Mouse (Mus musculus) kidney, embryonic 14.5 days (tissue): ENCODE results near the gene Slc1a1. TPM values are rescaled to one million over a fixed set of nuclear protein-coding genes. Genes with fewer than 3 reads are reported as not detected.

Experiments
- ATAC-seq: fragments of 200-750 bp; cut with Nextera tagmentation; 2 replicates; pipeline ENCODE4 v1.8.0; 2017; ENCODE audit warnings: moderate number of reproducible peaks, mild to moderate bottlenecking, moderate TSS enrichment, moderate library complexity; ENCODE audit not compliant: low FRiP score, low TSS enrichment
- H3K27ac ChIP-seq: fragments of 300-500 bp; sonication (generic); 2 replicates; pipeline ENCODE4 v1.5.1; 2014; ENCODE audit warnings: low read depth, mild to moderate bottlenecking, low read length, moderate library complexity, mixed read lengths
- H3K27me3 ChIP-seq: fragments of 300-500 bp; sonication (generic); 2 replicates; pipeline ENCODE4 v1.6.1; 2014; ENCODE audit warnings: mild to moderate bottlenecking, low read length; ENCODE audit not compliant: control insufficient read depth, insufficient read depth
- H3K36me3 ChIP-seq: fragments of 300-500 bp; sonication (generic); 2 replicates; pipeline ENCODE4 v1.6.1; 2014; ENCODE audit warnings: low read length, mixed read lengths; ENCODE audit not compliant: control insufficient read depth, insufficient read depth
- H3K4me1 ChIP-seq: fragments of 300-500 bp; sonication (generic); 2 replicates; pipeline ENCODE4 v1.6.1; 2014; ENCODE audit warnings: low read length, mixed read lengths; ENCODE audit not compliant: control insufficient read depth, insufficient read depth
- H3K4me2 ChIP-seq: fragments of 300-500 bp; sonication (generic); replicated peaks from 2 replicates; pipeline ENCODE4 v1.6.1; 2014; ENCODE audit warnings: low read depth, mild to moderate bottlenecking, low read length
- H3K4me3 ChIP-seq: fragments of 300-500 bp; sonication (generic); 2 replicates; pipeline ENCODE4 v1.5.1; 2014; ENCODE audit warnings: mild to moderate bottlenecking, low read length
- H3K9ac ChIP-seq: fragments of 300-500 bp; sonication (generic); 2 replicates; pipeline ENCODE4 v1.6.1; 2014; ENCODE audit warnings: low read depth, mild to moderate bottlenecking, low read length, moderate library complexity
- H3K9me3 ChIP-seq: fragments of 300-500 bp; sonication (generic); 2 replicates; pipeline ENCODE4 v1.6.1; 2016; ENCODE audit warnings: low read length; ENCODE audit not compliant: control insufficient read depth
- WGBS: fragments of 180-500 bp; shearing (Covaris S2); extraction: QIAGEN DNeasy Blood & Tissue Kit; methylation state at CpG from one replicate; pipeline ENCODE4 v1.1.7; 2014; 5-methylcytosine and 5-hydroxymethylcytosine counted together
- polyA plus RNA-seq: library from polyadenylated mRNA; unstranded; fragments of >200 nt; fragmentation: Nextera tagmentation; extraction: Ambion mirVana; gene quantifications from 2 replicates; pipeline ENCODE4 v1.2.1, GENCODE M21; 2014

Slc1a1 gene
- polyA plus RNA-seq, 1 experiment from 2014 or later, result 1.3 TPM

GRCm38 (mm10) chr19:28947311-28947710 is 112.5 kb downstream of the Slc1a1 start:
- Histone ChIP-seq H3K9ac (no peak overlapping the region), H3K27ac (no peak overlapping the region), H3K9me3 (no peaks in the 10 kb centered on the region), H3K27me3 (no peaks in the 10 kb centered on the region), H3K36me3 (no peaks in the 10 kb centered on the region), H3K4me2 (no peak overlapping the region), H3K4me3 (no peak overlapping the region), H3K4me1 (no peaks in the 10 kb centered on the region)
- WGBS, result 62% methylated on average over 2 of the region's 2 CpGs
- ATAC-seq, result no peak

DNA sequence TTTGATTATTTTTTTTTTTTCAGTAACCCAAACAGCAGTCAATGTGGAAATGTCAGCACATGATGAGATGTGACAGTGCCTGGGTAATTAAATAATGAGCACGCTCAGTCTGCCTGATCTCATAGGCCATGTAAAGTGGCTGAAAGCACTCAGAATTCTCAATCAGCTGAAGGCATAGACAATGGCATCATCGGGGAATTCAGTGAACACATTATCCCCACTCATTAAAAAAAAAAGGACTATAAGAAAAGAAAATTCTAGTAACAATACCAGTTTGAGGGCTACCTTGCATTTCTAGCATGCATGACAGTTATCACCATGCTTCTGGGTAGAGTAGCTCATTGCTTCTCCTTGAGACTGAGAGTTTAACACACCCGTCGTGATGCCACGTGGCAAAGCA is 116.4 kb downstream of the Slc1a1 start:
- Histone ChIP-seq H3K4me3 (no peak overlapping the region), H3K27me3 (no peaks in the 10 kb centered on the region), H3K36me3 (no peaks in the 10 kb centered on the region), H3K4me2 (no peak overlapping the region), H3K4me1 (no peaks in the 10 kb centered on the region), H3K27ac (no peak overlapping the region), H3K9me3 (no peaks in the 10 kb centered on the region), H3K9ac (no peak overlapping the region)
- 87% methylated on average over 5 of the region's 5 CpGs for WGBS
- ATAC-seq, result no peak

- 50% methylated on average over 3 of the region's 3 CpGs for WGBS
- H3K36me3 ChIP-seq, result no peaks in the 10 kb centered on the region
- no peaks in the 10 kb centered on the region for H3K9me3 ChIP-seq
- H3K9ac ChIP-seq, result no peak overlapping the region
- peaks cover 7% of the 10 kb centered on the region; the same call in 1 of the 2 replicates for H3K4me1 ChIP-seq
- ATAC-seq, result no peak
- peak overlapping the region; percentile 80 for H3K4me3 ChIP-seq
- H3K4me2 ChIP-seq, result peak overlapping the region; percentile 90
- H3K27ac ChIP-seq, result no peak overlapping the region
- H3K27me3 ChIP-seq, result no peaks in the 10 kb centered on the region
Observed at GRCm38 (mm10) chr19:28963113-28963512, 128.3 kb downstream of the Slc1a1 start.

- Histone ChIP-seq H3K36me3 (no peaks in the 10 kb centered on the region), H3K4me3 (peak overlapping the region; percentile 80), H3K9me3 (no peaks in the 10 kb centered on the region), H3K4me1 (peaks cover 7% of the 10 kb centered on the region; the same call in 1 of the 2 replicates), H3K27ac (no peak overlapping the region), H3K27me3 (no peaks in the 10 kb centered on the region), H3K4me2 (peak overlapping the region; percentile 90), H3K9ac (peak overlapping the region; percentile 84)
- peak; percentile 26; the same call in 1 of the 2 replicates for ATAC-seq
- WGBS, result 4% methylated on average over 4 of the region's 4 CpGs
Observed at GRCm38 (mm10) chr19:28963513-28963841, 128.6 kb downstream of the Slc1a1 start.

Other genes with a start within 250 kb of the Slc1a1 start
- gene Glis3, start 155.0 kb upstream of the Slc1a1 start, polyA plus RNA-seq, result 7.1 and 7.9 TPM in 2 replicates
- gene Plpp6, start 128.9 kb downstream of the Slc1a1 start, polyA plus RNA-seq, result 6.5 and 12.5 TPM in 2 replicates
- 2.8 and 3.0 TPM in 2 replicates for gene 4430402I18Rik, start 132.8 kb downstream of the Slc1a1 start, polyA plus RNA-seq
- gene Cdc37l1, start 155.3 kb downstream of the Slc1a1 start, polyA plus RNA-seq, result 30.0 and 47.2 TPM in 2 replicates
- gene Ak3, start 212.9 kb downstream of the Slc1a1 start, polyA plus RNA-seq, result 51.1 and 97.7 TPM in 2 replicates